Comparison of ENCODE assay signal across 8 mouse cellular contexts in genomic region chr10:80561116-80561944, GRCm38 (mm10). TPM values are rescaled to one million over a fixed set of nuclear protein-coding genes. Genes with fewer than 3 reads are reported as not detected.
DNase-seq lines count a peak whose midpoint lies in the region; ATAC-seq lines count a peak whose summit lies in the region.

Gene Rexo1 (minus strand): TSS chr10:80561560.

- peak within 1 kb of the TSS; percentile 95 for H3K9ac ChIP-seq in hindbrain, embryonic 16.5 days (ENCODE audit: low read depth, low read length)

- no peaks in the 10 kb centered on the region for H3K36me3 ChIP-seq in hindbrain, embryonic 16.5 days (ENCODE audit: control insufficient read depth, insufficient read depth, low read length)
- H3K36me3 ChIP-seq in macrophage (ENCODE audit: inconsistent target) = no peaks in the 10 kb centered on the region

- peaks cover 49% of the 10 kb centered on the region for H3K79me2 ChIP-seq in macrophage (ENCODE audit: inconsistent target)

- peak; percentile 84 for DNase-seq in WW6 (ENCODE audit: low read depth, low spot score)
- DNase-seq in cerebellum, postnatal 4 days (ENCODE audit: low spot score in 2 of 2) = peak; percentile 82 to 86
- peak; percentile 92 for DNase-seq in gastrocnemius, adult 18-20 months (ENCODE audit: low spot score)
- DNase-seq in left cerebral cortex, adult 18-20 months (ENCODE audit: low spot score in 2 of 2) = peak; percentile 92 to 94
- DNase-seq in right cerebral cortex, adult 18-20 months = peak; percentile 94
- peak; percentile 72 for DNase-seq in urinary bladder, postnatal 10 days (ENCODE audit: low spot score)

- peak within 1 kb of the TSS; percentile 83 for H3K4me2 ChIP-seq in hindbrain, embryonic 16.5 days (ENCODE audit: low read length)

- peak; percentile 89 for ATAC-seq in hindbrain, embryonic 16.5 days

- no peaks in the 10 kb centered on the region for H3K9me3 ChIP-seq in hindbrain, embryonic 16.5 days (ENCODE audit: control insufficient read depth, low read length)

- WGBS in hindbrain, embryonic 16.5 days = under 1% methylated on average over 65 of the region's 72 CpGs
- WGBS in macrophage (ENCODE audit: missing documents) = under 1% methylated on average over 70 of the region's 72 CpGs

- H3K4me3 ChIP-seq in hindbrain, embryonic 16.5 days (ENCODE audit: low read length) = peak within 1 kb of the TSS; percentile 72
- H3K4me3 ChIP-seq in macrophage (ENCODE audit: inconsistent target) = peak within 1 kb of the TSS; percentile 99

- H3K4me1 ChIP-seq in hindbrain, embryonic 16.5 days (ENCODE audit: control insufficient read depth, insufficient read depth, low read depth, low read length) = peaks cover 31% of the 10 kb centered on the region

- H3K27ac ChIP-seq in hindbrain, embryonic 16.5 days (ENCODE audit: low read depth, low read length) = peak within 1 kb of the TSS; percentile 96
- H3K27ac ChIP-seq in macrophage = peak within 1 kb of the TSS; percentile 94

- H3K27me3 ChIP-seq in hindbrain, embryonic 16.5 days (replicated peaks; ENCODE audit: control insufficient read depth, insufficient read depth, low read length) = no peaks in the 10 kb centered on the region

RNA-seq across cellular contexts. Expression of gene Rexo1, which starts in this region (rescaled TPM):
- total RNA-seq in gastrocnemius, adult 18-20 months (2021) = 10 to 100 TPM in 1 of 2 experiments, 1 to 10 TPM in 1; 9.6 to 11.1 TPM
- 25.8 and 26.5 TPM in 2 replicates for polyA plus RNA-seq in hindbrain, embryonic 16.5 days (2015; fragmentation: Nextera tagmentation; extraction: Ambion mirVana)
- total RNA-seq in left cerebral cortex, adult 18-20 months (2021) = 10 to 100 TPM; 41.4 to 42.3 TPM
- 100 to 1,000 TPM in 11 of 26 experiments, 10 to 100 TPM in 15; 59.1 to 157 (median 92.8) TPM for total RNA-seq in macrophage (2018; cell fraction: chromatin; rRNA removed)
- 10 to 100 TPM; 11.6 to 31.0 (median 20.9) TPM for total RNA-seq in macrophage (2018; cell fraction: cytosol; rRNA removed)
- total RNA-seq in macrophage (2018; cell fraction: nucleus; rRNA removed) = 10 to 100 TPM; 40.6 to 77.9 (median 61.9) TPM
- 14.2 to 19.1 TPM (median 18.5 TPM) in 3 replicates for polyA plus RNA-seq in macrophage (2018)

Comparison
In these comparisons a context has a peak if more than half of its experiments do, and no peak if none do; other contexts are left out.
1. Peak in every context shown above with its lines: DNase-seq, ATAC-seq, H3K4me3 ChIP-seq and H3K27ac ChIP-seq.